Mouse (Mus musculus): Measurements from ENCODE around the gene Nup54.

Nup54 gene

DNA sequence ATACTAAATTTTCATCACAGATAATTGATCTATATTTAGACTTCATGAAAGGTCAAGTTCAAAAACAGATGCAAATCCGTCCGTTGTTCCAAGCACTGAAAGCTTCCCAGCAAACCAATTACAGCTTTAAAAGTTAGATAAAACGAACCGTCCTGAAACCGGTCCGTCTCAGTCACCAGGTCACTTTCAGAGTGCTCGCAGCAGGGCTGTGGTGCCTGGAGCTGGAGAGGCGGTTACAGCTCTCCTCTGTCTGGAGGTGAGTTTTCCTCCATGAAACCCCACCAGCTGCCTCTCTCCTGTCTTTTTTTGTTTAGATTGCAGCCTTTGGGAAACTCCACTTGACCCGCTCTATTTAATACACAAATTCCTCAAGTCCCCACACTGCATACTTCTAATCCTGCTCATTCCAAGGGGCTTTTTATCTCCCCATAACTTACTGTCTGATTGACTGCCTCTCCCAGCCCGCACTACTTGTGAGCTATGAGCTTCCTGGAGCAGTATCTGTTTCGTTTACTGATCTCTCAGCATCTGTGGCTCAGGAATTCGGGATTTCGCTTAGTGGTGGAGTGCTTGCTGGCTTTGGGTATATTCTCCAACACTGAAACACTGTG lies 58.1 kb downstream of the Nup54 start:
- DNase-seq (ENCODE audit: low spot score in 2 of 2), result no peak

- DNase-seq (ENCODE audit: low spot score in 2 of 2), result no peak
These were observed 59.7 kb downstream of the Nup54 start for GRCm38 (mm10) chr5:92375368-92375767.

- DNase-seq (ENCODE audit: low spot score in 2 of 2), result no peak
These were observed 60.3 kb downstream of the Nup54 start for GRCm38 (mm10) chr5:92374721-92375142.

- no peak for DNase-seq (ENCODE audit: low spot score in 2 of 2)
These were observed 62.4 kb downstream of the Nup54 start for GRCm38 (mm10) chr5:92372605-92373004.

- DNase-seq (ENCODE audit: low spot score in 2 of 2), result no peak
These were observed 63.5 kb downstream of the Nup54 start for GRCm38 (mm10) chr5:92371361-92371976.

- no peak for DNase-seq (ENCODE audit: low spot score in 2 of 2)
These were observed 64.1 kb downstream of the Nup54 start for GRCm38 (mm10) chr5:92370891-92371290.

- no peak for DNase-seq (ENCODE audit: low spot score in 2 of 2)
These were observed 64.6 kb downstream of the Nup54 start for GRCm38 (mm10) chr5:92370392-92370791.

- DNase-seq (ENCODE audit: low spot score in 2 of 2), result peak; percentile 46 to 58
These were observed 65.6 kb downstream of the Nup54 start for GRCm38 (mm10) chr5:92369151-92369994.

DNA sequence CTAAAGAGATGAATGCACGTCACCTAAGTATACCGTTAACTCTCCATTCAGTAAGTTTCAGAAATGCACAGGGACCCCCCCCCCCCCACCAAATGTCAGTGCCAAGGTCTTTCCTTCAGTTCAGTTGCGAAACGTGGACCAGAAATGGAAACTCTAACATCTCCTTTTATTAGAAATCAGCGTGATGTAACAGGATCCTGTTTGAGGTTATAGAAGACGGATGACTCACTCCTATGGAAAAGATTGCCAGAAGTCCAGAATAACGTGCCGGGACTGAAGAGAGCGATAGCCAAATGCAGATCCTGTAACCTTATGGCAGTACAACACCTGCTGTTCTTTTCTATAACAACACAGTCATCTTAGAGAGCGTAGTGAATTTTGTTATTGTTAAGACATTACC lies 66.6 kb downstream of the Nup54 start:
- DNase-seq (ENCODE audit: low spot score in 2 of 2), result no peak

- DNase-seq (ENCODE audit: low spot score in 2 of 2), result no peak
These were observed 68.5 kb downstream of the Nup54 start for GRCm38 (mm10) chr5:92366565-92366964.

Measured in frontal cortex, postnatal 36 days (tissue).